Mouse (Mus musculus) neural tube, embryonic 12.5 days (tissue): ENCODE measurements around the gene Siae. TPM values are rescaled to one million over a fixed set of nuclear protein-coding genes. Genes with fewer than 3 reads are reported as not detected.
A peak's percentile ranks its signal among the peaks of the same experiment; 100 is the strongest.

Source experiments
- ATAC-seq: fragments of 200-750 bp; cut with Nextera tagmentation; 2 replicates; pipeline ENCODE4 v1.8.0; 2017; ENCODE audit warnings: low read depth, mild to moderate bottlenecking, moderate TSS enrichment, moderate library complexity; ENCODE audit not compliant: low FRiP score
- H3K27ac ChIP-seq: fragments of 300-500 bp; sonication (generic); 2 replicates; pipeline ENCODE4 v1.5.1; 2016
- H3K27me3 ChIP-seq: fragments of 300-500 bp; sonication (generic); replicated peaks from 2 replicates; pipeline ENCODE4 v1.6.1; 2016; ENCODE audit warnings: mild to moderate bottlenecking
- H3K36me3 ChIP-seq: fragments of 300-500 bp; sonication (generic); 2 replicates; pipeline ENCODE4 v1.6.1; 2016; ENCODE audit warnings: mild to moderate bottlenecking
- H3K4me1 ChIP-seq: fragments of 300-500 bp; sonication (generic); 2 replicates; pipeline ENCODE4 v1.6.1; 2016
- H3K4me2 ChIP-seq: fragments of 300-500 bp; sonication (generic); replicated peaks from 2 replicates; pipeline ENCODE4 v1.6.1; 2016; ENCODE audit warnings: mild to moderate bottlenecking
- H3K4me3 ChIP-seq: fragments of 300-500 bp; sonication (generic); 2 replicates; pipeline ENCODE4 v1.5.1; 2016
- H3K9ac ChIP-seq: fragments of 300-500 bp; sonication (generic); 2 replicates; pipeline ENCODE4 v1.6.1; 2016; ENCODE audit warnings: mild to moderate bottlenecking
- H3K9me3 ChIP-seq: fragments of 300-500 bp; sonication (generic); 2 replicates; pipeline ENCODE4 v1.6.1; 2016; ENCODE audit warnings: mild to moderate bottlenecking
- WGBS: fragments of 180-500 bp; shearing (Covaris S2); methylation state at CpG from one replicate; pipeline ENCODE4 v1.1.7; 2016; 5-methylcytosine and 5-hydroxymethylcytosine counted together
- polyA plus RNA-seq: library from polyadenylated mRNA; unstranded; fragments of >200 nt; fragmentation: Nextera tagmentation; extraction: Ambion mirVana; gene quantifications from 2 replicates; pipeline ENCODE4 v1.2.1, GENCODE M21; 2016

Gene Siae
- polyA plus RNA-seq, 1 experiment from 2014 or later, result 10.5 TPM

DNA sequence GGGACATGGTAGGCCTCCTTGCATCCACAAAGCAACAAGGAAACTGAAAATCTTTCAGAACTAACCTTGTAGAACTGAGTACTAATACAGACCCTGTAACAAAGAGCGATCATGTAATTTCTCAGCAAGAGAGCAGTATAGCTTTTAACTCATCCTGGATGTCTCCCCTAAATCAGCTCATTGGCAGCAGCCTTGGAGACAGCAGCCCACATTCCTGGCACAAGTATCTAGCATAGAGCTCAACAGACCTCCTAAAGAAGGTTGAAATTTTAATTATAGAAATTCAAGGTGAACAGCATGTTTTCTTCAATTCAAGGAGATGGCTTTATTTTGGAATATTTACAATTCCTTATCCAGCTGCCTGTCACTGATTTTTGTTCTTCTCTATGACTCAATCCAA is 125.6 kb downstream of the Siae start:
- Histone ChIP-seq H3K9me3 (no peaks in the 10 kb centered on the region), H3K4me1 (no peaks in the 10 kb centered on the region), H3K27me3 (no peaks in the 10 kb centered on the region), H3K27ac (no peak overlapping the region), H3K36me3 (no peaks in the 10 kb centered on the region), H3K4me3 (no peak overlapping the region), H3K9ac (no peak overlapping the region), H3K4me2 (no peak overlapping the region)
- ATAC-seq, result no peak
- WGBS, result 96% methylated on average over 1 of the region's 1 CpGs

- 80% methylated on average over 3 of the region's 3 CpGs for WGBS
- no peaks in the 10 kb centered on the region for H3K27me3 ChIP-seq
- H3K36me3 ChIP-seq, result no peaks in the 10 kb centered on the region
- no peak for ATAC-seq
- H3K9me3 ChIP-seq, result no peaks in the 10 kb centered on the region
- no peak overlapping the region for H3K27ac ChIP-seq
- no peak overlapping the region for H3K4me2 ChIP-seq
- no peaks in the 10 kb centered on the region for H3K4me1 ChIP-seq
- H3K4me3 ChIP-seq, result no peak overlapping the region
- H3K9ac ChIP-seq, result no peak overlapping the region
These were observed 131.9 kb downstream of the Siae start for GRCm38 (mm10) chr9:37687288-37687940.

DNA sequence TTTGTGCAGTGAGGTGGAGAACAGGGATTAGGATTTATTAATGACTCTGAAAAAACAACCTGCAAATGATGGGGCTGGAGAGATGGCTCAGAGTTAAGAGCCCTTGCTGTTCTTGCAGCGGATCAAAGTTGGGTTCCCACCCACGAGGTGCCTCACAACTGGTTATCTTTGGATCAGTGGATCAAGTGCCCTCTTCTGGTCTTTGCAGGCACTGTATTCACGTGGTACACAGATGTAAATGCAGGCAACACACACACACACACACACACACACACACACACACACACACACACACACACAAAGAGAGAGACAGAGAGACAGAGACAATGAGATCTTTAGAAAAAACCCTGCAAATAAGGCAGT is 132.4 kb downstream of the Siae start:
- no peak overlapping the region for H3K27ac ChIP-seq
- H3K4me2 ChIP-seq, result no peak overlapping the region
- H3K9me3 ChIP-seq, result no peaks in the 10 kb centered on the region
- no peak overlapping the region for H3K4me3 ChIP-seq
- no peaks in the 10 kb centered on the region for H3K27me3 ChIP-seq
- no peak for ATAC-seq
- no peaks in the 10 kb centered on the region for H3K36me3 ChIP-seq
- 42% methylated on average over 3 of the region's 3 CpGs for WGBS
- H3K9ac ChIP-seq, result no peak overlapping the region
- no peaks in the 10 kb centered on the region for H3K4me1 ChIP-seq

DNA sequence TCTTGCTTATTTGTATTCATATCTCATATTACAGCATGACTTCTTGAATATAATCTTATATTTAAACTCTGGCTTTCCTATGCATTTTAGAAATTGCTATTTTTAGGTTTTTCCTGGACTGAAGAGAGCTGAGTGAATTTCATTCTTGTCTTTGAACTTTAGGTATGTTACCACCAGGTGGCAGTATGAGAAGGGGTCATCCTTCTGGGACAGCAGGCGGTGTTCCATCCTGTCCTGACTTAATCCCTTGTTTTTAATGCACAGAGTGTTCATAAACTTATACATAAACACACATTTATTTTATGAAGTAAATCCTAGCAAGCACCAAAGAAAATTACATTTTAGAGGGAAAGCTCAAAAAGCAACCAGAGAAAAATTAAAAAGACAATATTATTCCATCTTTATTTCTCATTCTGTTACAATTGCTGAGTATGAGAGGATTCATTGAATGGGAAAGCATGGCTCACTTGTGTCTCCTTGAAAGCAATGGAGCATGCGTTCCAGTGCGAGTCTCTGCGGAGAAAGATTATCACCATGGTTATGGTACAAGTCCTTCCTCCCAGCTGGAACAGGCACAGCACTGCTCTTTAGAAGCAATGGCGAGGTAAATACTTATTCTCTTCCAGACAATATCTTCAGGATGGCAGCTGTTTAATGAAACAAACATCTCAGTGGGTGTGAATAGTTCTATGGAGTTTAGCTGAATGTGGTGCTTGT is 134.6 kb downstream of the Siae start:
- H3K4me1 ChIP-seq, result no peaks in the 10 kb centered on the region
- no peak overlapping the region for H3K4me2 ChIP-seq
- H3K9me3 ChIP-seq, result no peaks in the 10 kb centered on the region
- H3K27ac ChIP-seq, result no peak overlapping the region
- ATAC-seq, result peak; percentile 56; the same call in 1 of the 2 replicates
- no peaks in the 10 kb centered on the region for H3K27me3 ChIP-seq
- no peak overlapping the region for H3K4me3 ChIP-seq
- 54% methylated on average over 5 of the region's 5 CpGs for WGBS
- no peaks in the 10 kb centered on the region for H3K36me3 ChIP-seq
- no peak overlapping the region for H3K9ac ChIP-seq

Other genes starting within 250 kb of the Siae start
- 7.7 and 8.2 TPM in 2 replicates for gene Ccdc15, start 207.3 kb upstream of the Siae start, polyA plus RNA-seq
- 0.32 and 0.52 TPM in 2 replicates for gene Hepacam, start 188.3 kb upstream of the Siae start, polyA plus RNA-seq
- 9.9 and 10.1 TPM in 2 replicates for gene Robo4, start 153.8 kb upstream of the Siae start, polyA plus RNA-seq
- 124 and 127 TPM in 2 replicates for gene Robo3, start 122.5 kb upstream of the Siae start, polyA plus RNA-seq
- gene Msantd2, start 66.4 kb upstream of the Siae start, polyA plus RNA-seq, result 49.2 and 49.4 TPM in 2 replicates
- 37.7 and 38.2 TPM in 2 replicates for gene Esam, start 27.6 kb upstream of the Siae start, polyA plus RNA-seq
- gene Vsig2, start 16.4 kb upstream of the Siae start, polyA plus RNA-seq, result 0.58 and 1.3 TPM in 2 replicates
- gene Nrgn, start 2.8 kb upstream of the Siae start, polyA plus RNA-seq, result 7.0 and 10.3 TPM in 2 replicates
- 14.0 and 17.0 TPM in 2 replicates for gene Spa17, start 58.0 kb downstream of the Siae start, polyA plus RNA-seq
- gene Tbrg1, start 101.6 kb downstream of the Siae start, polyA plus RNA-seq, result 114 and 115 TPM in 2 replicates
- not detected in 2 replicates for gene Panx3, start 113.5 kb downstream of the Siae start, polyA plus RNA-seq
- gene Olfr160, start 160.6 kb downstream of the Siae start, polyA plus RNA-seq, result not detected in 2 replicates
- gene Olfr874, start 189.4 kb downstream of the Siae start, polyA plus RNA-seq, result not detected in 2 replicates
- gene Olfr875, start 216.2 kb downstream of the Siae start, polyA plus RNA-seq, result not detected in 2 replicates
- gene Olfr876, start 247.3 kb downstream of the Siae start, polyA plus RNA-seq, result not detected in 2 replicates